Mouse (Mus musculus) limb, embryonic 11.5 days (tissue): ENCODE measurements at regions not wholly inside any gene's neighbourhood (a gene's known extent, or its start where the extent isn't known, plus 50 kb on each side); places are given as distances from the start of the nearest gene placed in this dataset.

Experiments
- ATAC-seq: fragments of 200-750 bp; cut with Nextera tagmentation; 2 replicates; pipeline ENCODE4 v1.8.0; 2017; ENCODE audit warnings: low read depth; ENCODE audit not compliant: insufficient number of reproducible peaks, low FRiP score, low TSS enrichment
- DNase-seq: peaks from one replicate; pipeline ENCODE4 v3.0.0-alpha.2; 2015; ENCODE audit warnings: low spot score
- H3K27ac ChIP-seq: fragments of 300-500 bp; sonication (generic); replicated peaks from 2 replicates; pipeline ENCODE4 v1.5.1; 2014; ENCODE audit warnings: low read depth, mild to moderate bottlenecking, low read length
- H3K27me3 ChIP-seq: fragments of 300-500 bp; sonication (generic); 2 replicates; pipeline ENCODE4 v1.6.1; 2014; ENCODE audit warnings: mild to moderate bottlenecking, low read length, mixed read lengths; ENCODE audit not compliant: control insufficient read depth, insufficient read depth
- H3K36me3 ChIP-seq: fragments of 300-500 bp; sonication (generic); 2 replicates; pipeline ENCODE4 v1.6.1; 2014; ENCODE audit warnings: mild to moderate bottlenecking, low read length, moderate library complexity, mixed read lengths; ENCODE audit not compliant: control insufficient read depth, insufficient read depth
- H3K4me1 ChIP-seq: fragments of 300-500 bp; sonication (generic); 2 replicates; pipeline ENCODE4 v1.6.1; 2014; ENCODE audit warnings: low read length, mixed read lengths; ENCODE audit not compliant: control insufficient read depth, insufficient read depth
- H3K4me2 ChIP-seq: fragments of 300-500 bp; sonication (generic); 2 replicates; pipeline ENCODE4 v1.6.1; 2014; ENCODE audit warnings: low read depth, mild to moderate bottlenecking, moderate library complexity; ENCODE audit not compliant: severe bottlenecking
- H3K4me3 ChIP-seq: fragments of 300-500 bp; sonication (generic); 2 replicates; pipeline ENCODE4 v1.5.1; 2014; ENCODE audit warnings: low read depth, low read length
- H3K9ac ChIP-seq: fragments of 300-500 bp; sonication (generic); 2 replicates; pipeline ENCODE4 v1.6.1; 2014; ENCODE audit warnings: mild to moderate bottlenecking, low read length
- H3K9me3 ChIP-seq: fragments of 300-500 bp; sonication (generic); 2 replicates; pipeline ENCODE4 v1.6.1; 2016; ENCODE audit warnings: low read length; ENCODE audit not compliant: control insufficient read depth
- WGBS: fragments of 180-500 bp; shearing (Covaris S2); extraction: QIAGEN DNeasy Blood & Tissue Kit; methylation state at CpG from one replicate; pipeline ENCODE4 v1.1.7; 2014; 5-methylcytosine and 5-hydroxymethylcytosine counted together

DNA sequence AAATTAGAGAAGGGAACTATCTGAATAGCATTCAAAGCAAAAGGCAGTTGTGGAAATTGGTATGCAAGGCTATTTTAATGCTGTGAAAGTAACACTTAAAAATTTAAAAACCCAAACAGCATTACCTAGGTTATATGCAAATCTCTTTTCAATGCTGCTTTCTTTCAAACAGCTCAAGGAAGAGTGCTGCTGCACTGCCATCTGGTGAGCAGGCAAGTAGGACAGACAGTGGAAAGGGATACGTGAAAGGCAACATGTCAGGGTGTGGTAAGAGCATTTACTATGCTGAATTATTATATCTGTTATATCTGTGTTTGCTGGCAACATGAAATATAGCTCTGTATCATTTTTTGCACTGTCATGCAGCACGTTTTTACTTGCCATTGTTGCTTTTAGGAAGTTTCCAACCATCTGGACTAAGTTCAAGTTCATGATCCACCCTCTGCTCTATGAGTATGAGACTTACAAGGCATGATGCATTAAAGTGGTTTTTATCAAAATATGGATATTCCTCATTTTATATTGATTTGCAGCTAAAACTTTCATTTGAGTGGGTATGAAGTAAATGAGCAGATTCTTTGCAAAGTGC, 1223.0 kb downstream of the Dnajb9 start:
- H3K36me3 ChIP-seq: no peaks in the 10 kb centered on the region
- no peak overlapping the region for H3K27ac ChIP-seq
- no peak overlapping the region for H3K9ac ChIP-seq
- WGBS: 31% methylated on average over 2 of the region's 2 CpGs
- ATAC-seq: no peak
- no peak for DNase-seq
- H3K4me1 ChIP-seq: no peaks in the 10 kb centered on the region
- H3K9me3 ChIP-seq: no peaks in the 10 kb centered on the region
- no peak overlapping the region for H3K4me2 ChIP-seq
- H3K27me3 ChIP-seq: no peaks in the 10 kb centered on the region
- no peak overlapping the region for H3K4me3 ChIP-seq

DNA sequence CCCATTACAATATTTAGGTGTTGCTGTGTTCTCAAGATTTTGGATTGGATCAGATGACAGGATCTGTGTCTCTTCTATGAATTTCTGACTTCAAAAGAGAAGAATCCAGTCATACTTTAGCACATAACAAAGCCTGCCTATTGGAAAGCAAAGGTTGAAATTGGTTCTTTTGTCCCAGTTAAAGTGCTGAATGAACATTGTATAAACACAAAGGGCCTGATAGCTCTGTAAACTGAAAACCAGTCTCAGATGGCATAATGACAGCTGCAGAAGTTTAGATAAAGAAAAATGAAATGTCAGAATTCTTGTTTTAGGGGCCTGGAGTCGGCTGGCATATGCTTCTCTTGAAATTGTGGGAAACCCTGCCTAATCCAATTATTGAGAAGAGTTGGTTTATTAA, 1223.6 kb downstream of the Dnajb9 start:
- no peaks in the 10 kb centered on the region for H3K27me3 ChIP-seq
- no peak for ATAC-seq
- no peak for DNase-seq
- H3K9me3 ChIP-seq: no peaks in the 10 kb centered on the region
- H3K27ac ChIP-seq: no peak overlapping the region
- no peak overlapping the region for H3K4me2 ChIP-seq
- H3K9ac ChIP-seq: no peak overlapping the region
- WGBS: 74% methylated on average over 1 of the region's 1 CpGs
- H3K4me1 ChIP-seq: no peaks in the 10 kb centered on the region
- H3K4me3 ChIP-seq: no peak overlapping the region
- no peaks in the 10 kb centered on the region for H3K36me3 ChIP-seq

DNA sequence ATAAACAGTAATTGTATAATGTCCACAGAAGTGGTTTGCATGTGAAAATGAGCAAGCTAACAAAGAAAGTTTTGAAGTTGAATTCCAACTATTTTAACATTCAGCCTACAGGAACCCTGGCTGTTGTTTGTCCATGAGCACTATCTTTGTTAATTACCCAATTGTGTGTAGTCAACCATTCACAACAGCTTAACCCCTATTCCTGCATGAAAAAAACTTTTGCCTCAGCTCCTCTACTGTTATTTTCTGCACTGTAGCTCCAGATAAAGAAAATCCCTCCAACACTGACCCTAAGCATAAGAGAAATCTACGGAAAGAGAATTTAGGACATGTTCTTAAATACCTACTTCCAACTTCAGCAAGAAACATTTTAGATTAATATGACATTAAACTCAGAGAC, 1224.0 kb downstream of the Dnajb9 start:
- Histone ChIP-seq H3K27ac (no peak overlapping the region), H3K4me2 (no peak overlapping the region), H3K4me3 (no peak overlapping the region), H3K36me3 (no peaks in the 10 kb centered on the region), H3K4me1 (no peaks in the 10 kb centered on the region), H3K9me3 (no peaks in the 10 kb centered on the region), H3K9ac (no peak overlapping the region), H3K27me3 (no peaks in the 10 kb centered on the region)
- no peak for ATAC-seq
- 90% methylated on average over 1 of the region's 1 CpGs for WGBS
- no peak for DNase-seq

DNA sequence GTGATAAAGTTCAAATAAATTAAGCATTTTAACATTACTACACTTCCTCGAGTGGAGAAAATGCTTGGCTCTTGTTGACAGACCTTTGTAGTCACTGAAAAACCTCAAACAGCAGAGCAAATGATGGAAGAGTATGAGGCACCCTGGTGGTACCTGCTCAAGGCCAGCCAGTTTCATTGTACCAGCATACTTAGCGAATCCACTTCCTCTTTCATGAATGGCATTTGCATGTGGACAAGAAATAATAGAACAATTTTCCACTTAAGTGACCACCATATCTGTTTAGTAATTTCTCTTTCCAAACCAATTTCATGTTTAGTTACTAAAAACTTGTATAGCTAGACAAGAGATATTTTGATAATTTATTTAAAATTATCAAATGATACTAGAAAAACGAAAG, 1231.3 kb downstream of the Dnajb9 start:
- no peak overlapping the region for H3K4me3 ChIP-seq
- 91% methylated on average over 3 of the region's 3 CpGs for WGBS
- no peak for ATAC-seq
- H3K27me3 ChIP-seq: no peaks in the 10 kb centered on the region
- no peaks in the 10 kb centered on the region for H3K4me1 ChIP-seq
- H3K36me3 ChIP-seq: no peaks in the 10 kb centered on the region
- H3K27ac ChIP-seq: no peak overlapping the region
- no peak overlapping the region for H3K9ac ChIP-seq
- no peak for DNase-seq
- no peaks in the 10 kb centered on the region for H3K9me3 ChIP-seq
- H3K4me2 ChIP-seq: no peak overlapping the region

DNA sequence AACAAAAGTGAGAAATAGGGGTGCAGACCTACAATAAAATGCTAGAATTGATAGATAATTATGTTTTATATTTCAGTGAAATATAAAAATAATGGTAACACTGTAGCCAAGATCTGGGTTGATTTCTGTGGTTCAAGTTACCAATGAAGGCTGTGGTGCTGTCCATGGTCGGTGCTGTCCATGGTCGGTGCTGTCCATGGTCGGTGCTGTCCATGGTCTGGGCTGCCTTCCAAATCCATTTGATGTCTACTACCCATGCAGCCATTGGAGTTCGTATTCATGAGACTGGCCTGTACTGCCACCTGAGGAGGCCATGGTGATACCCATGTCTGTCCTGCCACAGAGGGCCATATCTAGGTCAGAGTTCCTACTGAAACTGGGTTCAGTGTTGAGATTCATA, 1237.4 kb downstream of the Dnajb9 start:
- WGBS: 61% methylated on average over 4 of the region's 4 CpGs
- Histone ChIP-seq H3K27ac (no peak overlapping the region), H3K4me3 (no peak overlapping the region), H3K9me3 (no peaks in the 10 kb centered on the region), H3K27me3 (no peaks in the 10 kb centered on the region), H3K4me1 (no peaks in the 10 kb centered on the region), H3K36me3 (no peaks in the 10 kb centered on the region), H3K9ac (no peak overlapping the region), H3K4me2 (no peak overlapping the region)
- ATAC-seq: no peak
- DNase-seq: peak; percentile 63

DNA sequence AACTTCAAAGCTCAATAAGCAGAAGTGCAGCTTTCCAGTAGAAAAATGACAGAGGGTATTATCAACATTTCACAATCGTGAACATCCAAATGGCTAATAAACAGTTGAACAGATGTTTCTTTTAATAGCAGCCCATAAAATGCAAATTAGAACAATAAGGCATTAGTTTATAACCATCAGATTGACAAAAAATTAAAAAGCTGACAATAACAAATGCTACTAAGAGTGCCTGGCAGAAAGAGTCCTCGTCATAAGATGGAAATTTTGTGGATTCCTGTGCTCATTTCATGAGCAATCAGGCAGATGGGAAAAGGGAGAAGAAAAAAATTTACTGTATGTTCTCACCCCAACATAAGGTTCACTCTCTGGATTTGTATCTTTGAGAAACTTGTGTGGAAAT, 1248.6 kb downstream of the Dnajb9 start:
- Histone ChIP-seq H3K4me2 (no peak overlapping the region), H3K9ac (no peak overlapping the region), H3K36me3 (no peaks in the 10 kb centered on the region), H3K9me3 (no peaks in the 10 kb centered on the region), H3K27ac (no peak overlapping the region), H3K27me3 (no peaks in the 10 kb centered on the region), H3K4me1 (no peaks in the 10 kb centered on the region), H3K4me3 (no peak overlapping the region)
- 71% methylated on average over 2 of the region's 2 CpGs for WGBS
- ATAC-seq (no peak), DNase-seq (no peak)

DNA sequence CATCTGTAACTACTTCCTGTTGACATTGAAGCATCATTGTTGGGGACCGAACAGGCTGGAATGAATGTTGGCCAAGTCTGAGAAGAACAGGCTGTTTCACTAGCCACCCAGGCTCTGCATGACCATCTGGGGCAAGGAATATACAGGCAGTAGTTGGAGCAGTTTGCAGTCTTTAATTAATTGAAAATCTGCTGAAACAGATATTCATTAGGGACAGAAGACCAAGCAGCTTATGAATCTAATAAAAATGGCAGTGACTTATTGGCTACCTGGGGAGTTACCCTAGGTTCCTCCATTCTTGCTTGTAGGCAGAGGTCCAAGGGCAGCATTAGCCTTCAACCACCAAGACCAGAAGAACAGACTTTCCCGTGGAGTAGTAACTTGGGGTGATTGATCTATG, 1262.2 kb downstream of the Dnajb9 start:
- no peak for ATAC-seq
- 92% methylated on average over 2 of the region's 2 CpGs for WGBS
- Histone ChIP-seq H3K27me3 (no peaks in the 10 kb centered on the region), H3K4me1 (no peaks in the 10 kb centered on the region), H3K9me3 (no peaks in the 10 kb centered on the region), H3K4me3 (no peak overlapping the region), H3K9ac (no peak overlapping the region), H3K27ac (no peak overlapping the region), H3K36me3 (no peaks in the 10 kb centered on the region), H3K4me2 (no peak overlapping the region)
- DNase-seq: no peak

DNA sequence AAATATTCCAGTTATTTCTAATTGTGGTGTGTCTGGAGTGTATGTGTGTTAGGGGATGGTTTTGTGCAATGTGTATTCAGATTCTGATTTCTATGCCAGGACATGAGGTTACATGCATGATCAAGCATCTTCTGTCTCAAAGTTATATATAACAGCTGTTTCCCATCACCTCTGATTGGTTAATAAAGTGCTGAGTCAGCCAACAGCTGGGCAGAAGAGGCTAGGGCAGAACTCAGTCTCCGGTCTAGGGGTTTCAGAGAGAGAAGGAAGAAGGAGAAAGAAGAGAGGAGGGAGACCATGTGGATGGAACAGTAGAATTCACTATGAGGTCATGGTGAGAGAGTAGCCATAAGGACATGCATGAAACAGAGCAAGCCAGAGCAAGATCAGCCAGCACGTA, 1295.8 kb downstream of the Dnajb9 start:
- Histone ChIP-seq H3K9ac (no peak overlapping the region), H3K36me3 (no peaks in the 10 kb centered on the region), H3K9me3 (no peaks in the 10 kb centered on the region), H3K4me3 (no peak overlapping the region), H3K4me2 (no peak overlapping the region), H3K4me1 (no peaks in the 10 kb centered on the region), H3K27ac (no peak overlapping the region), H3K27me3 (no peaks in the 10 kb centered on the region)
- 81% methylated on average over 2 of the region's 2 CpGs for WGBS
- DNase-seq (no peak), ATAC-seq (no peak)
